Mouse (Mus musculus) NIH3T3 (cell line): ENCODE data around the gene Rpl23a.

ENCODE experiments used
- DNase-seq: peaks from one replicate; pipeline ENCODE4 v3.0.0-alpha.2; 2012; ENCODE audit warnings: low read depth

The Rpl23a gene

GRCm38 (mm10) chr11:78183884-78184514, 615 bp upstream of the Rpl23a start:
- no peak for DNase-seq

DNA sequence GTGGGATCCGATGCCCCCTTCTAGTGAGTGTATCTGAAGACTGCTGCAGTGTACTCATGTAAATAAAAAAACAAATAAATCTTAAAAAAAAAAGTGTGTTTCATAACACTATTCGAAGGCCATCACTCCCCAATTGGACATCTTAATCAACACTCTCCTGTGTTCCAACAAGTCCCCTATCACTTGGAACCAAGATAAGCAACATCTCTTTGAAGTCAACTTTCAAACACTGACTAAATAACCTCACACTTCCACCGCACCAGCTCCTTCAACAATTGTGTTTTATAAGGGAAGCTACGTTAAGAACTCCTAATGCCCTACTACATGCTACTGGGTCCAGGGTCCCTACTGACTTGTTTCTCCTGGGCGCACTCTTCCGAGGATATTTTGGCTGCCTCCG, 934 bp downstream of the Rpl23a start:
- no peak for DNase-seq

- DNase-seq, result no peak
Observed at GRCm38 (mm10) chr11:78181830-78182357, 1.5 kb downstream of the Rpl23a start.

- DNase-seq, result no peak
Observed at GRCm38 (mm10) chr11:78180081-78180761, 3.2 kb downstream of the Rpl23a start.

DNA sequence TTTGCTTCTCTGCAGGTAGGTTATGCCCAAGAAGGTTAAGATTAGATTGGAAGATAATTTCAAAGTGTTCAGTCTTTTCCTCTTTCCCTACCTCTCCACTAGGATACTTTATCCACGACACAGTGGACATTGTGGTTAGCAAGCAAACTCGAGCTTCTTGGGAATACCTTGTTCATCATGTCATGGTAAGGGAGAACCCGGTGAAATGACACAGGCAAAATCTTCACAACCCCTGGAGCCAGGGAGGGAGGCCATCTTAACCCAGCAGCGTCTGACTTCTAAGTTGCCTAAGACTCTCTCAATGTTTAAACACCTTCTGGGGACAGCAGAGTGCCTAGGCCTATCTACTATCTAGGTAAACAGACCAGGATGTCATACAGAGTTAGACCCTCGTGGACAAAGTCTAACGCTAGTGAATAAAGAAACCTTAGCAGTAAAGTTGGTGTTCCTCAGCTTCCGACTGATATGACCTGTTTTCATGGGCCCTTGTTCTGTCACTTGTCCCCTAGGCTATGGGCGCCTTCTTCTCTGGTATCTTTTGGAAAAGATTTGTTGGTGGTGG, 3.9 kb downstream of the Rpl23a start:
- DNase-seq, result peak; percentile 28

GRCm38 (mm10) chr11:78178859-78179437, 4.4 kb downstream of the Rpl23a start:
- DNase-seq, result peak; percentile 90

- DNase-seq, result peak; percentile 98
Observed at GRCm38 (mm10) chr11:78177903-78178858, 5.2 kb downstream of the Rpl23a start.

DNA sequence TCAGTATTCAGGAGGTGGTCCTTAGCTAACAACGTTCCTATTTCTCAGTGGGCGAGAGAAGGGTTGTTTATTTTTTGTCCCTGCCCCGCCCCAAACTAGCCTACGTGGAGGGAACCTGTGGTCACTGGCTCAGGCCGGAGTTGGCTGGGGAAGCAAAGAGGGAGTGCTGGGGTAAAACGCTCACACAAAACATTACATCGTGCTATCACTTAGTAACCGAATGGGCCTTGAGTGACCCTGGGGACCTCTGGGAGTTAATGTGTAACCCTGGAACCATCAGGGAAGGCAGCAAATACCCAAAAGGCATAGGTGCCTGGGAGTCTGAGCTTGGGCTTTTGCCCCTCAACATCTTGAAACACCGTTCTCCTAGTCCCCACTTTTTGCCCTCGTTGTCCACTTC, 5.9 kb downstream of the Rpl23a start:
- DNase-seq, result peak; percentile 84

DNA sequence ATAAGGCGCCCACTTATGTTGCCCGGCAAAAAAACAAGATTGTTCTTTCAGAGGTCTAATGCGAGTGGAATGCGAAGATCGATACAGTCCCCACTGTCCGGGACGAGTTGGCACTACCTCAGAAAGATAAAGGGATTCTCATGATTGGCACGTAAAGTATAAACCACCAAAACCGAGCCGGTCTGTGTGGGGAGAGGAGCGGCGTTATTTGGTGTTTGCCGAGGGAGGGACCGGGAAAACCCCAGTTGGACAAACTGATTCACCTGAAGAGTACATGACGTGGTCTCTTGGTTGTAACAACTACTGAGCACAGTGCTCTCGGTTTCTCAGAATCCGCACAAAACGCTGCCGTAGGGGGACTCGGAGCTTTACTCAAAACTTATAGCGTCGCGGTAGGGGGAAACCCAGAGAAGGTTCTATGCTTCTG, 6.5 kb downstream of the Rpl23a start:
- DNase-seq, result no peak

DNA sequence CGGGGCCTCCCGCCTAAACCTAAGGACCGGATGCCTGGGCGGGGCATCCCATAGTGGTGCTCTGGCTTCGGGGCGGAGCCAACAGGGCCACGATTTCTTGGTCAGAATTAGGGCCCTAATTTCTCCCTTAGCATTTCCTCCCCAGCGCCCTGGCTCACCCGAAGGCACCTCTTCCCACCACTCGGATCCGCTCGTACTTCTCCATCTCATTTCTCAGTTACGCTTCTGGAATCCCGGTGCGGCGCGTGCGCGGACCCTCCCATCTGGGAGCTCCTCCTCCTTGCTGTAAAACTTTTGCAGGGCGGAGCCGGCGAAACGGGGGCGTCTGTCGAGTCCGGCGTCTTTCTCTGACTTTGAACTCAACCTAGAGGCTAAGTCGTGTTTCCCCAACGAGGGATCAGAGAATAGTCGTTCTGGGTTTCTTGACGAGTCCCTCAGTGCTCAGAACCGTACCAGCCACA, 7.0 kb downstream of the Rpl23a start, which contains the start of the genes Nek8 and Tlcd1:
Gene Nek8 (minus strand): TSS at position 274 of the 461 bp plus-strand sequence.
Gene Tlcd1 (plus strand): TSS at position 310 of the 461 bp plus-strand sequence.
- peak; percentile 96 for DNase-seq

DNA sequence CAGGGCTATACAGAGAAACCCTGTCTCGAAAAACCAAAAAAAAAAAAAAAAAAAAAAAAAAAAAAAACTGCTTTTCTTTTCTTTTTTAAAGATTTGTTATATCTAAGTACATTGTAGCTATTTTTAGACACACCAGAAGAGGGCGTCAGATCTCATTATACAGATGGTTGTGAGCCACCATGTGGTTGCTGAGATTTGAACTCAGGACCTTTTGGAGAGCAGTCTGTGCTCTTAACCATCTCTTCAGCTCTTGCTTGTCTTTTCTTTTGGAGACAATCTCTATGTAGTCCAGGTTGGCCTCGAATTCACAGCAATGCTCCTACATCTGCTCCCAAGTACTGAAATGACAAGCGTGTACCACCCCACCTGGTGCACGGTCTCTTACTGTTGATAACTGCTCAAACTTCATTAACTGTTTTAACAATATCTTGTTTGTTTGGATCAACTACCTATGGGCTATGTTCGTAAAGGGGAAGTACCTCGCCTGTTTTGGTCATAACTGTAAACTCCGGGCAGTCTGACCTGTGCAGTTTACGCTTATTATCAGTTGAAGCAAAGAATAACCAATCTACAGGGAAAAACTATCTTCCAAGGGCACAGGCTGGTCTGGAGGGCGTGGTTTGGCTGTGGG, 7.5 kb downstream of the Rpl23a start:
- peak; percentile 66 for DNase-seq

- DNase-seq, result no peak
Observed at GRCm38 (mm10) chr11:78174506-78174905, 8.9 kb downstream of the Rpl23a start.

DNA sequence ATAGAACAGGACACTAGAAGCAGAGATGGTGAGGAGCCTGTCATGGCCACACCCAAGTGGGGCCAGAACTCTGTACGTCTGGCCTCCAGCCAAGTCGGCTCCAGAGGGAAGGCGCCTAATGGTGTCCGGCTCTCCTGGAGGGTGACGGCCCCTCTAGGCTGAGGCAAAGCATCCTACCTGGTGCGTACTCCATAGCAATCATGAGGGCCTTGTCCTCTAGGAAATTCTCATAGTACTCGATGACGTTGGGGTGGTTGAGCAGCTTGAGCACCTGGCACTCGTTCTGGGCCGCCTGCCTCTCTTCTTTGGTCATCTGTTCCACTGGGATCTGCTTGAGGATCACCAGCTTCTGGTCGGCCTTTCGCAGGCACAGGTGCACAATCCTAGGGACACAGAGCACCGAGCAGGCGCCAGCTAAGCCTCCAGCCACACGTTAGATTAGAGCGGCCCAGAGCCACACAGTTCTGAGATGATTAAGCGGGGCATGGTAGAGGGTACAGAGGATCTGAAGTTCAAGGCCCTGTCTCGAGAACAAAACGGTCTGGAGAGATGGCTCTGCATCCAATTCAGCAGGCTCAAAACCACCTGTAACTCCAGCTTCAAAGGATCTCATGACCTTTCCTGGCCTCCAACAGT, 10.5 kb downstream of the Rpl23a start:
- no peak for DNase-seq

DNA sequence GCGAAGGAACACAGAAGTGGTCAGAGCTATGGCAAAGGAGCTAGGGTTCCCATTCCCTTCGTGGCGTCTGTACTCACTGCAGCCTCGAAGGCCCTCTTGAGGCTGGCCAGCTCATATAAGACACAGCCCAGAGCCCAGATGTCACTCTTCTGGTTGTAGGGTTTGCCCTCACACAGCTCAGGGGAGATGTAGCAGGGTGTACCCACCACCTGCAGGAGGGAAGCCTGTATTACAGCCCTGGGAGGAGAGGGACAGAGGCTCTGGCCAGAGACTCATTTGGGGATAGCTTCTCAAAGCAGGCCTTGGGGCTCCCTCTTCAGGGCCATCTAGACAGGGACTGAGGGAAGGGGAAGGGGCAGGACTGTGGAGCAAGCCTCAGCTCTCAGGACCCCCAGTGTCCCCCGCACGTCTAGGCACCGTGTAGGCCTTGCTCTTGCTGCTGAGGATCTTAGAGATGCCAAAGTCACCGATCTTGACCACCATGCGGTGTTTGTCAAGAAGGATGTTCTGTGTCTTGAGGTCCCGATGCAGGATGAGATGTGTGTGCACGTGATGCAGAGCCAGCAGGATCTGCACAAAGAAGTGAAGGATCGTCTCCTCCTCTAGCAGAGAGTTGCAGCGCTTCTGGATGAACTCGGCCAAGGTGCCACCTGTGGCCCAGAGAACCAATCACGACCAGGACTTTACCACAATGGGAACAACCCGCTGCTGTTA, 11.2 kb downstream of the Rpl23a start:
- peak; percentile 50 for DNase-seq

DNA sequence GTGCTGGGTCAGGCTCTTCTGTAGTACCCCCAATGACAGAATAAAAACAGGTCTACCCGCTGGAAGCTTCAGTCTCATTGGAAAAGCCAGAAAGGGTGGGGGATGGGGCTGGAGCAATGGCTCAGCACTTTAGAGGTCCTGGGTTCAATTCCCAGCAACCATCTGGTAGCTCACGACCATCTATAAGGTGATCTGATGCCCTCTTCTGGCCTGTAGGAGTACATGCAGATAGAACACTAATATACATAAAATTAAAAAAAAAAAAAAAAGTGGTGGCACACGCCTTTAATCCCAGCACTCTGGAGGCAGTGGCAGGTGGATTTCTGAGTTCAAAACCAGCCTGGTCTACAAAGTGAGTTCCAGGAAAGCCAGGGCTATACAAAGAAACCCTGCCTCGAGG, 12.1 kb downstream of the Rpl23a start:
- DNase-seq, result peak; percentile 41

GRCm38 (mm10) chr11:78170306-78170705, 13.1 kb downstream of the Rpl23a start:
- DNase-seq, result no peak

- DNase-seq, result no peak
Observed at GRCm38 (mm10) chr11:78168541-78169468, 14.6 kb downstream of the Rpl23a start.

- no peak for DNase-seq
Observed at GRCm38 (mm10) chr11:78167257-78167959, 16.0 kb downstream of the Rpl23a start.
